Mouse (Mus musculus): ENCODE measurements at regions not wholly inside any gene's neighbourhood (a gene's known extent, or its start where the extent isn't known, plus 50 kb on each side); places are given as distances from the start of the nearest gene placed in this dataset.

DNA sequence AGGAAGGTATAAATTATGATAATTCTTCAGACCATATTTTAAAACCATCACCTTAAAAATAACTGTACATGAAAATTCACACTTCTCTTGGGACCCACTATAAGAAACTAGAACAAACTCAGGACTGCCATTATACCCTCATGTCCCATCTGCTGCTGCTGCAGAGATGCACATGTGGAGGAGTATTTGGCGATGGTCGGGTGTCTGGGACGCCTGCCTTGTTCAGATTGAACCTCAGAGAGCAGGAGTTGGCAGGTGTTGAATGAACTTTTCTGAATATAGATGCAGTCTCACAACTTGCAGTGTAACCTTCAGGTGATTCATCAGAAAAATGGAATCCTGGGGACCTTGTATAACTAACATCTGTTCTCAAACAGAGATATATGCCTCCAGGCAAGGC, 1338.0 kb downstream of the Slc22a22 start:
- no peak for DNase-seq (ENCODE audit: low spot score in 2 of 2)

DNA sequence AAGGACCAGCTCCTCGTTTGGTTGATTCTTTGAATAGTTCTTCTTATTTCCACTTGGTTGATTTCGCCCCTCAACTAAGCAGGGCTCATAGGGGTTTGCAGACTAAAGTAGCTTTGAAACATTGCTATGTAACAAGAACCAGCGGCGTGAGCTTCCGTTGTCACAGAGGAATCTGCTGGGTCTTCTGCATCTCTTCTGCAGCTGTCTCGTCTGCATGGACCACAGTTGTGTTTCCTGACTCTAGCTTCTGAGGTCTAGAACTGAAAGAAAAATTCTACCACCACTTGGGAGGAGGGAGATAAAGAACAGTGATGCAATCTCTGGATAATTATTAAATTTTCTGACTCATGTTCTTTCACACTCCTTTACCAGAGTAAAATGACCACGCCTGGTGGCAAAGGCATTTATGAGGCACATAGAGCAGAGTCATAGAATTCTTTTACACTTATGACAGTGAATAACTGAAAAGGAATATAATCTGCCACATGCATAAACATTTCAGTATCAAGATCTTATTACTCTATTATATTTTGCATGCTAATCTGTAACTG, 1340.9 kb downstream of the Slc22a22 start:
- no peak for DNase-seq (ENCODE audit: low spot score in 2 of 2)

DNA sequence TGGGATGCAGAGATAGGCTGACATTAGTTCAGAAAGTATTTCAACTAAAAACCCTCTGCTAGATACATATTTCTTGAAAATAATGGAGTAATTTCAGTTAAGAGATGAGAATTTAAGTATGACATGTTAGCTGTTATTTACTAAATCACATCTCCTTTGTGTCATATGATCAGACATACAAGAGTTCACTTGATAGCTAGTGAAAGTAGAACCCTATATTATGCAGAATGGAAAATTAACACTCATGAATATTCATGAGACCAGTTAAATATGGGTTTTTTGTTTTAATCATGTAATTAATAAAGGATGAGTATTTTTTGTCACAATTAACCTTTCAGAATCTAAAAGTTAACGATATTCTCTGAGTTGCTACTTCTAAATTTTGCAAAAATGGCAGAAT, 1349.4 kb downstream of the Slc22a22 start:
- DNase-seq (ENCODE audit: low spot score in 2 of 2), result no peak

DNA sequence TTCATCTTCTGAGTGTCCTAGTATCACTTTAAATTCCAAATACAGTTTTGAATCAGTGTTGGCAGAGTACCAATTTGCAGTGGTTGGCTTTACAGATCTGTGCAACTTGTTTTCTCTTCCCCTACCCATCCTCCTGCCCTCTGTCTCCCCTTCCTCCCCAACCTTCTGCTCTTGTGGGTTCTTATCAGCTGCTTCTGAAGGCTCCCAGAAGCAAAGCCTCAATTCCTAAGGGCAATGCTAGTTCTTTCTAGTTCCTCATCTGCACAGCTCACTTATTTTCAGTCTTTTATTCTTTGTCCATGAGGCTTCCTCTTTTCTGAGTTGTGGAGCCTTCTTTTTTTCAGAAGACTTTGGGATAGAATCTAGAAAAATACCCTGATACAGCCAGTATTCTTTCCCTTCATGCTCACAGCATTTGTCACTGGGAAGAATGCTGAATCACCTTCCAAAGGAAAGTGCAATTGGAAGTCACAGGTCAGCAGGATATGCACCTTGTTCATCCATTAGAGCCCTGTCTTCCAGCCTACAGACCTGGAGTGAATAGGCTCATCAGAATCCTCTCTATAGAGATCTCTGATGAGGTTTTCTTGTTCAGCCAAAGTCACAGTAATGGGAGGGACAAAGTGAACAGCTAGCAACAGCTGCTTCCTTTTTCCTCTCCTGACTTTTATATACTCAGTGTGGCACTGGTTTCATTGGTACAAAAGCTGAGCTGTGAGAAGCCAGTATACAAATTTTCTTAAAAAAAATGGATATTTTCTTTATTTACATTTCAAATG, 1357.9 kb downstream of the Slc22a22 start:
- no peak for DNase-seq (ENCODE audit: low spot score in 2 of 2)

DNA sequence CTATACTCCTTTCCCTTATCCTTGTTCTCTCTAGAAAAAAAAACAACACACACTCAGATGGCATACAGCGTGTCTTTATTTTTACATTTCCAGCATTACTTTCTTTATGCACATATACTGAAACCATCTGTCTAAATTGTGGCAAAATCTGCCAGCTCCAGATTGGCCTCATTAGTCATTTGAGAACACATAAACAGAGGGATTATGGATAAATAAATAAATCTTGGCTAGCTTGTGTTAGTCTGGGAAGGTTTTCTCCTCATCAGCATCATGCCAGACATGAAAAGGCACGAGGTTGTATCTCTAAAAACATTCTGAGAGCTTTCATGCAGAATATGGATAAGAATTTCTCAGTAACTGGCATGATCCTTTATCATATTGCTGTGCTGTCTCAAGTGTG, 1369.1 kb downstream of the Slc22a22 start:
- DNase-seq (ENCODE audit: low spot score in 2 of 2), result no peak

DNA sequence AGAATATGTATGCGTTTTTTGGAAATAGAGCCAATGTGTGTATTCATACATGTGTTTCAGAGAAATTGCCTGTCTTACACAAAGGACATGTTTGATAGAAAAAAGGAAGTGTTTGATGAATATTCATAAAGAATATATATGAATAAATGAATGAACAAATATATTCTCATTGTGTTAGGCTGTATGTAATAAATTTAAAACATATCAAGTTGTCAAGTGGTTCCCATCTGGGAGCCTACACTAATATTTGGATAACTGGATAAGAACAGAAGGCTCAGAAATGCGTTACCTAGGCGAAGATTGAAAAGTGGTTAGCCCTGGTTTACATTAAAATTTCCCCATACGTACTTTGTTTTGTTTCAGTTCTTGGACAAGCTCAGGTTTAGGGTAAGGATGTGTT, 1369.7 kb downstream of the Slc22a22 start:
- no peak for DNase-seq (ENCODE audit: low spot score in 2 of 2)

DNA sequence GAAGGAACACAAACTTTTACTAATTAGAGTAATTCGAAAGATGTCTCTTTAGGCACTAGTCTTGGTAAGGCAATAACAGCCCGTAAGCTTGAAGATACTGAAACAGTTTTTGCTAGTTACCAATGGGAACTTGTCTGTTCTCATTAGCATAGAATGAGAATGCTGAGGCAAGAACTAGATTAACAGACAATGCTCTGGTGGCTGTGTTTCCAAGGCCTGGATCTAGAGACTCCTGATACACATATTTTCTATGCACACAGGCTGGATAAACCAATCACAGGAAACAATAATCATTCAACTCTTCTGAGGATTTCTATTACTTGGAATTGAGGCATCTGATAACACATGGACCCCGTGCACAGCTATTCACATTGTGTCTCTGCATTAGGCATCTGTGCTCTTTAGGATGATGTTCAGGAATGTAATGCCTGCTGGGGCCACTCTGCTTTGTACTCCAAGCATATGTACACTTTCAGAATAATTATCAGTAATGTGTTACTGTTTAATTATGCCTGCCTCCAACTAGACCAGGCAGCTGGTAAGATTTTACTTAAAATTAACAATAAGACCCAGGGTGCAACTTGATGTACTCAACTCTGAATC, 1377.2 kb downstream of the Slc22a22 start:
- DNase-seq (ENCODE audit: low spot score in 2 of 2), result no peak

DNA sequence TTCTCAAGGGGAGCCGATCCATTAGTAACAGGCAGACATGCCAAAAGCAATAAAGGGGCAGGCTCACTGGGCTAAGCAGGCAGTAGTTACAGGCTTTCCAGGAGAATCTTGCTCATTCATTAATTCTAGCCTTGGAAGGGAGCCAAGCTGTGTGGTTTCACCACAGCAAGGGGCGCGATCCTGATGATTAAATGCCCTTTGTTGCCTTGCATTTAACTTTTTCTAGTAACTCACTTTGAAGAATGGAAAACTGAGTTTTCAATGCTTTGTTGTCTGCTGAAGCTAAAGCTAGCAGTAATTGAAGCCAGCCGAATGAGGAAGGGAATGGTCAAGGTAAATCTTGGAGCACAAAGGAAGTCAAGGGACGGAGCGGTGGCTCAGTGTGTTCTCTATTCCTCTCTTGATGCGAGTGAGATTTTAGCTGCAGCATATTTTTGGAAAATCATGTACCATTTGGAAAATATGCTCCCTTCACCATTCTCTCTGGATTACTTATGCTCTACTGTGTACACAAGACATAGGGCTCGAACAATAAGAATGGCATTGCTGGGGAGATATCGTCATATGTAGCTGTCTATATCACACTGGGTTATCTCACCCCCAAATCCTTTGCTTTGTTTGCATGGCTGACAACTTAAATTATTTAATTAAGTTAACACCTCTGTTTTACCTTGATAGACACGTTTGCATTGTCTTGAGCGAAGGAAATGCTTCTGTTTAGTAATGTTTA, 1399.4 kb downstream of the Slc22a22 start:
- DNase-seq (ENCODE audit: low spot score in 2 of 2), result no peak

DNA sequence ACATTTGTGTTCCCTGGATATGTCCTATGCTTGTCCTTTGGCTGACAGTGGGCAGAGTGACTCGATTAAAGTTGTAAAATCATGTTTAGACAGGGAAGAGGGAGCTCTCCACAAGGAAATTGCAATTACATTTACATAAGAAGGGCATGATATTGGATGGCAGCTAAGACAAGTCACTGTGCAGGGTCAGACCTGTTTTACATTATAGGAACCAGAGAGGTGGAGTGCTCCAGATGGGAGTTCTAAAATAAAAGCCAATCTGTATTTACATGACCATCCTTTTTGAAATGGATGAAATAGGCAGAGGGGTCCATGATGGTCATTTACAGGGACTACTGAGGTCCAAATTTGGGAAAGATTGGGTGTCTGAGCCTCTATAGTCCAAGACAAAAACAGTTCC, 1400.3 kb downstream of the Slc22a22 start:
- no peak for DNase-seq (ENCODE audit: low spot score in 2 of 2)

DNA sequence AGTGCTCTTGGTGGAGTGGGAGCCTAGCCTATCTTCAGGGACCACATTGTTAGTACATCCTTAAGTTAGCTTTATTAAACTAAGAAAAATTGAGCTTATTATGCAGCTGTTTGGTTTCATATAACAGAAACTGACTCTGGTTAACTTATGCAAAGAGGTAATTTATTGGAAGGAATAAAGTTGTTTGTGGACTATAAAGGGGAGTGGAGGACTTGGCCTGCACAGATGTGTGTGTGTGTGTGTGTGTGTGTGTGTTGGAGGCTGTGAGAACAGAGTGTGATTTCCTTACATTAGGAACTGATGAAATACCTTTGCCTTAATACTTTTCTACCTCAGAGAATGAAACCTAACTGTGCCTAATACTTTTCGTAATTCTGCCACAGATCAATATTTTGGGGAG, 1400.7 kb downstream of the Slc22a22 start:
- no peak for DNase-seq (ENCODE audit: low spot score in 2 of 2)

DNA sequence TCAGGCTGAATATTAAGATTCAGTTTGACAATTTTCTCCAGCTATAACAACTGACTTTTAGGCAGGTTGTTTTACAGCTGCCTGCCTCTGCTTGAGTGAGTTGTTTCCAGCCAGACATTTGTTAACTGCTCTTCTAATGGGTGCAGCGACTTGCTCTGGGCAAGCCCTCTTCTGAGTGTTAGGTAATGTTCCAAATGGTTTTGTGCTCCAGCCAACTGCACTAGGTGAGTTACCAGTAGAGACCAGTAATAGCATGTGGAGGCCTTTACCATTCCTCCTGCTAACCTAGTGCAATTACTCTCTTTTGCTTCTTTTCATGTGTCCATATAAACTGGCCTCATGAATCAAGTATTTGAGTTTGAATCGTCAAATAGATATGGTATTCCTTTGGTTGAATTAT, 1407.9 kb downstream of the Slc22a22 start:
- no peak for DNase-seq (ENCODE audit: low spot score in 2 of 2)

DNA sequence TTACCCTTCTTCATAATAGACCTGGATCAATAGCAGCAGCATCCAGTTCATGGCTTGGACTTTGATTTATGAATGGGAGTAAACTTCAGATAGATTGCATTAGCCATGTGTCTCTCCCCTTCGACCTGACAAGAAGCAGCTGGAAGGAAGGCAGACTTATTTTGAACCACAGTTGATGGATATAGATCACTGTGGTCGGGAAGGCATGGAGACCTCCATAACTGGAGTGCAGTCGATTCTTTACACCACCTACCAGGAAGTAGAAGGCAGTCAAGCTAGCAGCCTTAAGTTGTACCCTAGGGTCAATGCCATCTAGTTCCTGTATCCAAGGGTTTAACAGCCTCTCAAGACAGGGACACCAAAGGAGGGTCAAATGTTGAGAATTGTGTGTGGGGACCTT, 1410.2 kb downstream of the Slc22a22 start:
- no peak for DNase-seq (ENCODE audit: low spot score in 2 of 2)

DNA sequence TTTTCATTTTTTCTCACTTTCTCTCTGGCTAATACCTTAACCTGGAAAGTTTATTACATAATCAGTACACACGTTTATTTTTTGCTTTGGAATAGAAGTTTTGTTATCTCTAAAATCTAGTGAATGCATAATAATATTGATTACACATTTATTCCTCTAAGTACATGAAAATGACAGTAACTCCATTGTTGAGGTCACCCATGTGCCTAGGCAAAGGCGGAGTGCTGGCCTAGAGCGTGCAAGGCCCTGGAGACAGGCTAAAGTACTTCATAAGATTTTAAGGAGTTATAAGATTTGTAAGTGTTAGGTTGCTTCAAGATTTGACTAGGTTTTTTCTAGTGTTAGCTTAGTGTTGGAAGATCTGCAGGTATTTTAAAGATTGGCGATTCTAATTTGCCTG, 1410.9 kb downstream of the Slc22a22 start:
- DNase-seq (ENCODE audit: low spot score in 2 of 2), result no peak

DNA sequence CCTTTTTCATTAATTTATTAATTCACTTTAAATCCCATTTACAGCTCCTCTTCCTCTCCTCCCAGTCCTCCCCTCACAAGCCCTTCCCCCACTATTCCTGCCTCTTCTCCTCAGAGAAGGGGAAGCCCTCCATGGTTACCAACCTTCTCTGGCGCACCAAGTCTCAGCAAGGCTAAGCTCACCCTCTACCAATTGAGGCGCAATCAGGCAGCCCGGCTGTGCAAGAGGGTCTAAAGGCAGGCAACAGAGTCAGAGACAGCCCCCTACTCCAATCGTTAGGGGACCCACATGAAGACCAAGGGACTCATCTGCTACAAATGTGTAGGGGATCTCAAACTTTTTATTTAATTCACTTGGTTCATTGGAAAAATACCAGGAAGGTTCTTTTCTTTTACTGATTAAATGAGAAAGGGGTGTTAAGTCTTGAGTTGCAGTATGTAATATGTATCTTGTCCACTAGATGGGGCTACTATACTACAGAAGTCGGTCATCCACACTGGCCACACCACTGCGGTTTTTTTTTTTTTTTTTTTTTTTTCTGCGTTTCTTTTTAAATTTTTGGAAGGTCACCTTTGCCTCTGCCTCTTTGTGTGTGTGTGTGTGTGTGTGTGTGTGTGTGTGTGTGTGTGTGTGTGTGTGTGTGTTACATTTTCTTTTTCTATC, 1411.4 kb downstream of the Slc22a22 start:
- no peak for DNase-seq (ENCODE audit: low spot score in 2 of 2)

DNA sequence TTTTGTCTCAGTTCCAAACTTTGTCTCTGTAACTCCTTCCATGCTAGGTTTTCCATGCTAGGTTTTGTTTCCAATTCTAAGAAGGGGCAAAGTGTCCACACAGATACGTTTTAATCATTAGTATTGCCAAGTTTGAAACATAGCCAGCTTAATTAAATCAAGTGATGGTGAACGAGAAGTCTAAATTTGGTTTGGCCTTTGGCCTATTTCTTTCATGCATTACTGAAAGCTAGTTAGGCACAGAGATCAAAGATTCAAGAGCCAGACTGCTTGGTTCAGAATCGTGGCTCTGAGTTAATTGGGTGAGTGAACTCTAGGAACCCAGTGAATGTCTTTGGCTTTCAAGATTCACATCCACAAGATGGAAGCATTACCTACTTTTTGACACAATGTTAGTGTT, 1414.8 kb downstream of the Slc22a22 start:
- DNase-seq (ENCODE audit: low spot score in 2 of 2), result no peak

DNA sequence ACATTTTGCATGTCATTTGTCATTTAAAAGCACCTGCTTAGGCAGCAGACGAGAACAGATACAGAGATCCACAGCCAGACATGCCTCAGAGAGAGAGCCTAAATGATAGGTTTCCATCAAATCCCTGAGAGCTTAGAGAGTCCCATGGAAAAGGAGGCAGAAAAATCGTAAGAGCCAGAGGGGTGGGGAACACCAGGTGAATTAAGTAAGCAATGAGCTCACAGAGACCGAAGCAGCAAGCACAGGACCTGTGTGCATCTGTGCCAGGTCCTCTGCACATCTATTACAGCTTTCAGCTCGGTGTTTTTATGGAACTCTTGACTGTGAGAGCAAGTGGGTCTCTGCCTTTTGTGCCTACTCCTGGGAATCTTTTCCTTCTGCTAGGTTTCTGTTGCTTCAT, 1416.1 kb downstream of the Slc22a22 start:
- DNase-seq (ENCODE audit: low spot score in 2 of 2), result no peak

DNA sequence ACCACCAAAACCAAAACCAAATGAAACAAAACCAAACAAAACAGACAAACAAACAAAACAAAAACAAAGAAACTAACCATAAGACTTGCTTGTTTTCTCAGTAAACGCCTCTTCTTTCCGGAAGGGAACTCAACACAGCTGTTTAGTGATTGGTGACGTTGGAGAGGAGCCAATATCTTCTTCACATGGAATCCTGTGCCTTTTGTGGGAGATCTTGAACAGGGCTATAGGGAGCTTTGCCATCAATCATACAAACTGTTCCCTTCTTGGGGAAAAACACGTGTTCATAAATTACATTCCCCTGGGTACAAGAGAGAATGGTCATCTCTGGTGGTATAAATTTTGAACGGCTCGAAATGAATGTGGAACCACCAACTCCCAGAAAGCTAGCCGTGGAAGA, 1426.7 kb downstream of the Slc22a22 start:
- no peak for DNase-seq (ENCODE audit: low spot score in 2 of 2)

DNA sequence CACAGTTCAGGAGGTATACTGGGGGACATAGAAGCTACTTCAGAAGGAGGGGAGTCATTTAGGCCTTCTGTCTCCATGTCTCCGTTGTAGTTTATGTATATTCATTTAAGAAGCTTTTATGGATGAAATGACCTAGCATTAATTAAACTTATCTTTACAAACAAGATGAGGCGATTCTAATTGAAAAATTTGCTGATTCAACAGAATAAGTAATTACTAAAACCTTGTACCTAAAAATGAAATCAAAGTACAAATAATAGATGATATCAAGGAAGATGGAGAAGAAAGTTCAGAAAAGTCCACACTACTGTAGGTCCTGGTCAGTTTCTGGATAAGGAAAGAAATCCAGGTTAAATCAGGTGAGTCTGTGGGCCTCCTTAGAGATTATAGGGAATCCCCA, 1429.6 kb downstream of the Slc22a22 start:
- DNase-seq (ENCODE audit: low spot score in 2 of 2), result no peak

DNA sequence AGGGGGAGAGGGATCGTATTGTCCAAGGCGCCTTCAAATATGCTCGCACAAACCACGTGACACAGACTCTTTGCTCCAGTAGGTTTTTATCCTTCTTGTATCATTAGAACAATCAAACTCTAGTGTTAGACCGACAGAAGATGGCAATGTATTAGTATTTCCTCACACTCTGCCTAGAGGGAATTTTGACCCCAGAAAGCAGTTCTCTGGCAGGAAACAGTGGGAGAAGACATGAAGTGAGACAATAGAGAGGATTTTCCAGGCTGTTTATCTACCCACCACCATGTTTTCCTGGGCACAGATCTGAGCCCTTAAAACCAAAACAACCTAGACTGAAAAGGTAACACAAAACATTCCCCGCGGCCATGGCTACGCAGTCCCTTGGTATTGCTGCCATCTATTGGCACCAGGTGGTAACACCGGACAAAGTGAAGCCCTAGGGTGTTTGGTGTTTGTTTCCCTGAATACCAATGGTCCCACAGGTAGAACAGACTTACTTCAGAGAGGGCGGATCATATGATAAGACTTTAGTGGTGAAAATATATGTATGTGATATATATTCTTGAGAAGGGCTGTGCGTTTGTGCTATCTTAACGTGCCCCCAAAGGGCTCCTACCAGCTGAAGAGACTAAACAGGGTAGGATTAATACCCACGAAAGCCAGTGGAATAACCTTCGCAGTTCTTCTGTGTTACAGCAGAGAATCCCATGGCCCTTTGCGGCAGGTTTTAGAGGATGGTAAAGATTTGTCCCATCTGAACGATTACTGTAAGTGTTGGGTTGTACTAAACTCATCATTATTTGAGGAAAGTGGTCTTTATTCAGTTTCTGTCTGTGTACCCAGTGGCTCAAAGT, 1430.5 kb downstream of the Slc22a22 start:
- peak; percentile 67 for DNase-seq (ENCODE audit: low spot score in 2 of 2)

DNA sequence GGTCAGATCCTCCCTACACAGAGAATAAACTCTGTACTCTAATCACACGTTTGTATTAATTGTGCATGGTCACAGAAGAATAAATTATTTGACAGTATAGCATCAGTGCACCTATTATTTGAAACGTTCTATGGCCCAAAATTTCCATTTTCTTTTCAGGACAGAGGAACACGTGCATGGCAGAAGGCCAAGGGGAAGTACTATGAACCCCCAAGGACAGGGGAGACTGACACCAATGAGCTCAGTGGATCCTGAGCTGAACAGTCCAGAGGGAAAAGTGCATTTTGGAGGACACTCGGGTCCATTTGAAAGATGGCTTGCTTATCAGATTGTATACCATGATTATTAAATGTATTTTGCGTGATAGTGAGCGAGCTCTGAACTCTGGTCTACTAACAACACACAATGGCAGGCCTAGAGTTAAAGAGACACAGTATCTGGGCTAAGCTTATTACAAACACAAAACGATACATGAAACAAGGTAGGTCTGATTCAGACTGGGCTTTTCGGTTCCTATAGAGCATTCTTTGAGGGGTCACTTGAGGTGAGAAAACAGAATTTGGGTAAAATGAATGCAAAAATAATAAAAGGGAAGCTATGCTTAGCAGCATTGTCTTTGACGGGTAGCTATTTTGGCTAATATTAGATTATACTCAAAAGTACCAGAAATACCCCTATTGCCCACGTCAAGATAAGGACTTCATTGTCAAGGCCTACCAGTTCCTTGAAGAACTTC, 1431.7 kb downstream of the Slc22a22 start:
- DNase-seq (ENCODE audit: low spot score in 2 of 2), result no peak

DNA sequence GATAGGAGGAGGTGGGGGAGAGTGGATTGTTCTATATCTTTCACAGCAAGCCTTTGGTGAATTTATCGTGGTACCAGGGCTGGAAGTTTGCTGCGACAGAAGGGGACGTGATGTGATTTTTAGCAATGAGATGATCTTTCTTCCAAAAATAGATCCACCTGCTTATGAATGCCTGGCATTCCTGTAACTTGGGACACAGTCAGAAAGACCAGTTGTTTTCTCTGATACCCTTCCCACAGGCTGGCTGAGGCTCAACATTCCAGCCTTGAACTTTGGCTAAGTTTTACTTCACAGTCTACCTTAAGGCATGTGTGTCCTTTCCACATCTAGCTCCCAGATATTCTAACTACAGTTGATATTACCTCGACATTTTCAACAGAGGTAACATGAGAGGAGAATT, 1434.1 kb downstream of the Slc22a22 start:
- DNase-seq (ENCODE audit: low spot score in 2 of 2), result no peak

Measured in urinary bladder, postnatal 36 days (tissue).